Mouse (Mus musculus) heart, adult 2 months (tissue): ENCODE measurements around the gene S100a3. TPM values are rescaled to one million over a fixed set of nuclear protein-coding genes. Genes with fewer than 3 reads are reported as not detected.

ENCODE experiments used
- DNase-seq, 2 experiments: peaks; one replicate each; pipeline ENCODE4 v3.0.0; 2021
- H3K27ac ChIP-seq: fragments of 200-600 bp; 2 replicates; pipeline ENCODE4 v1.8.1; 2022
- H3K27me3 ChIP-seq: fragments of 200-500 bp; 2 replicates; pipeline ENCODE4 v1.6.1; 2012; ENCODE audit warnings: mild to moderate bottlenecking, low read length, inconsistent platforms, mixed read lengths; ENCODE audit not compliant: control insufficient read depth, insufficient read depth
- H3K36me3 ChIP-seq: fragments of 200-500 bp; 2 replicates; pipeline ENCODE4 v1.6.1; 2012; ENCODE audit warnings: low read length, inconsistent platforms; ENCODE audit not compliant: control insufficient read depth, insufficient read depth
- H3K4me1 ChIP-seq: fragments of 200-500 bp; 2 replicates; pipeline ENCODE4 v1.6.1; 2011; ENCODE audit warnings: low read length; ENCODE audit not compliant: control insufficient read depth, insufficient read depth
- H3K4me3 ChIP-seq: fragments of 200-600 bp; 2 replicates; pipeline ENCODE4 v1.8.1; 2022
- H3K79me2 ChIP-seq: fragments of 200-500 bp; replicated peaks from 2 replicates; pipeline ENCODE4 v1.6.1; 2012; ENCODE audit warnings: mild to moderate bottlenecking, inconsistent platforms, low read length, moderate library complexity, mixed read lengths; ENCODE audit not compliant: control insufficient read depth, insufficient read depth
- H3K9ac ChIP-seq: fragments of 200-500 bp; 2 replicates; pipeline ENCODE4 v1.6.1; 2012; ENCODE audit warnings: low read depth, mild to moderate bottlenecking, control low read depth, inconsistent platforms, low read length, mixed read lengths
- CTCF ChIP-seq: fragments of 200-600 bp; IDR thresholded peaks from 2 replicates; pipeline ENCODE4 v1.8.1; 2022; ENCODE audit warnings: antibody characterized with exemption, mild to moderate bottlenecking, moderate library complexity
- EP300 ChIP-seq: fragments of 200-500 bp; IDR thresholded peaks from 2 replicates; pipeline ENCODE4 v1.6.1; 2011; ENCODE audit warnings: low read depth, low read length, control low read depth; ENCODE audit not compliant: insufficient read depth
- POLR2A ChIP-seq: fragments of 200-500 bp; IDR thresholded peaks from 2 replicates; pipeline ENCODE4 v1.6.1; 2011; ENCODE audit warnings: mild to moderate bottlenecking, low read depth, low read length, control low read depth; ENCODE audit not compliant: insufficient read depth
- WGBS: fragments of 180-500 bp; shearing (Covaris S2); methylation state at CpG from one replicate; pipeline ENCODE4 v1.1.7; 2018; 5-methylcytosine and 5-hydroxymethylcytosine counted together
- intact Hi-C: fragments of 180-260 bp; cut with DNase I; formaldehyde crosslinking; loops from one replicate; pipeline ENCODE4 v1.15.1; 2025
- polyA plus RNA-seq: library from polyadenylated mRNA; depleted of rRNA; stranded (reverse); fragments of >200 nt; gene quantifications from 2 replicates; pipeline ENCODE4 v1.2.3, GENCODE M21; 2012
- total RNA-seq, 2 experiments: library from RNA; stranded (reverse); gene quantifications; 2 replicates each; pipeline ENCODE4 v1.2.3; 2021

The S100a3 gene
- total and polyA plus RNA-seq, 3 experiments = 0.37 TPM; not detected in 2

- intact Hi-C loops = no loop called here
- Histone ChIP-seq H3K79me2 (no peaks in the 10 kb centered on the region), H3K27ac (peak overlapping the region; percentile 49), H3K36me3 (no peaks in the 10 kb centered on the region), H3K4me3 (no peak overlapping the region), H3K4me1 (peaks cover 20% of the 10 kb centered on the region), H3K27me3 (no peaks in the 10 kb centered on the region), H3K9ac (no peak overlapping the region)
- 61% methylated on average over 8 of the region's 8 CpGs for WGBS
- DNase-seq = peak; percentile 59 to 72
- TF ChIP-seq EP300 (no peak), CTCF (no peak), POLR2A (no peak)
Measured at GRCm38 (mm10) chr3:90600458-90601195, 40.2 kb downstream of the S100a3 start.

- Histone ChIP-seq H3K27me3 (no peaks in the 10 kb centered on the region), H3K4me1 (peaks cover 20% of the 10 kb centered on the region), H3K79me2 (no peaks in the 10 kb centered on the region), H3K36me3 (no peaks in the 10 kb centered on the region), H3K9ac (no peak within 1 kb of the TSS), H3K27ac (peak within 1 kb of the TSS; percentile 20; the same call in 1 of the 2 replicates), H3K4me3 (no peak within 1 kb of the TSS)
- WGBS = 75% methylated on average over 11 of the region's 11 CpGs
- intact Hi-C loops = no loop called here
- no peak for DNase-seq
- TF ChIP-seq CTCF = no peak
- no peak for TF ChIP-seq EP300
- TF ChIP-seq POLR2A = no peak
Measured at GRCm38 (mm10) chr3:90601486-90602110, 41.2 kb downstream of the S100a3 start, which contains the start of gene Gm42674. TSS of gene Gm42674 (plus strand) at chr3:90601904.

- DNase-seq = peak in 1 of 2 experiments; percentile 53
- H3K27ac ChIP-seq = peak within 1 kb of the TSS; percentile 53
- WGBS = 30% methylated on average over 3 of the region's 3 CpGs
- H3K4me3 ChIP-seq = no peak within 1 kb of the TSS
- no peaks in the 10 kb centered on the region for H3K27me3 ChIP-seq
- H3K79me2 ChIP-seq = no peaks in the 10 kb centered on the region
- TF ChIP-seq CTCF = no peak
- no peak for TF ChIP-seq EP300
- no peak for TF ChIP-seq POLR2A
- no peaks in the 10 kb centered on the region for H3K36me3 ChIP-seq
- intact Hi-C loops = no loop called here
- no peak within 1 kb of the TSS for H3K9ac ChIP-seq
- H3K4me1 ChIP-seq = peaks cover 16% of the 10 kb centered on the region
Measured at GRCm38 (mm10) chr3:90603623-90604022, 43.2 kb downstream of the S100a3 start, which contains the start of gene S100a4. TSS of gene S100a4 (plus strand) at chr3:90603771.

- Histone ChIP-seq H3K9ac (no peak overlapping the region), H3K79me2 (no peaks in the 10 kb centered on the region), H3K27me3 (no peaks in the 10 kb centered on the region), H3K36me3 (no peaks in the 10 kb centered on the region), H3K4me3 (no peak overlapping the region), H3K4me1 (peaks cover 16% of the 10 kb centered on the region), H3K27ac (peak overlapping the region; percentile 53)
- intact Hi-C loops = no loop called here
- peak; percentile 88 for DNase-seq
- WGBS = 23% methylated on average over 4 of the region's 4 CpGs
- TF ChIP-seq EP300 = peak; percentile 63; the same call in 1 of the 2 replicates
- TF ChIP-seq POLR2A = no peak
Measured at GRCm38 (mm10) chr3:90604416-90604815, 44.0 kb downstream of the S100a3 start.

GRCm38 (mm10) chr3:90605049-90605448 is 44.7 kb downstream of the S100a3 start:
- no peak for TF ChIP-seq EP300
- no peak for TF ChIP-seq CTCF
- TF ChIP-seq POLR2A = no peak
- H3K27ac ChIP-seq = peak overlapping the region; percentile 53
- H3K9ac ChIP-seq = no peak overlapping the region
- H3K27me3 ChIP-seq = no peaks in the 10 kb centered on the region
- no peaks in the 10 kb centered on the region for H3K36me3 ChIP-seq
- no peak for DNase-seq
- no peaks in the 10 kb centered on the region for H3K79me2 ChIP-seq
- intact Hi-C loops = no loop called here
- peaks cover 15% of the 10 kb centered on the region for H3K4me1 ChIP-seq
- 93% methylated on average over 3 of the region's 3 CpGs for WGBS
- H3K4me3 ChIP-seq = no peak overlapping the region

GRCm38 (mm10) chr3:90605736-90606135 is 45.4 kb downstream of the S100a3 start:
- no peak overlapping the region; the same call in 1 of the 2 replicates for H3K27ac ChIP-seq

More at GRCm38 (mm10) chr3:90605736-90606135, 45.4 kb downstream of the S100a3 start:
- TF ChIP-seq EP300 (no peak), CTCF (no peak), POLR2A (no peak)
- Histone ChIP-seq H3K4me1 (peaks cover 12% of the 10 kb centered on the region), H3K4me3 (no peak overlapping the region), H3K79me2 (no peaks in the 10 kb centered on the region), H3K9ac (no peak overlapping the region), H3K36me3 (no peaks in the 10 kb centered on the region), H3K27me3 (no peaks in the 10 kb centered on the region)
- 74% methylated on average over 2 of the region's 2 CpGs for WGBS
- no peak for DNase-seq
- intact Hi-C loops = no loop called here
